Mouse (Mus musculus) lung, adult 2 months (tissue): ENCODE measurements around the gene Pik3r2. TPM values are rescaled to one million over a fixed set of nuclear protein-coding genes. Genes with fewer than 3 reads are reported as not detected.

Source experiments
- DNase-seq: peaks from one replicate; pipeline ENCODE4 v3.0.0; 2022
- H3K4me1 ChIP-seq: fragments of 200-500 bp; 2 replicates; pipeline ENCODE4 v1.6.1; 2011; ENCODE audit warnings: low read length; ENCODE audit not compliant: control insufficient read depth, insufficient read depth
- H3K4me3 ChIP-seq: fragments of 200-500 bp; replicated peaks from 2 replicates; pipeline ENCODE3; 2011; ENCODE audit warnings: low read depth, mild to moderate bottlenecking, control low read depth, low read length; ENCODE audit errors: extremely low read depth
- CTCF ChIP-seq: fragments of 200-500 bp; IDR thresholded peaks from 2 replicates; pipeline ENCODE4 v1.5.1; 2011; ENCODE audit warnings: mild to moderate bottlenecking, low read length, control low read depth; ENCODE audit not compliant: insufficient read depth
- POLR2A ChIP-seq: fragments of 200-500 bp; IDR thresholded peaks from 2 replicates; pipeline ENCODE4 v1.6.1; 2011; ENCODE audit warnings: low read depth, mild to moderate bottlenecking, control low read depth, low read length, borderline replicate concordance; ENCODE audit errors: extremely low read depth
- WGBS: fragments of 180-500 bp; shearing (Covaris S2); methylation state at CpG from one replicate; pipeline ENCODE4 v1.1.7; 2018; 5-methylcytosine and 5-hydroxymethylcytosine counted together
- polyA plus RNA-seq: library from polyadenylated mRNA; depleted of rRNA; stranded (reverse); fragments of >200 nt; gene quantifications from 2 replicates; pipeline ENCODE4 v1.2.3, GENCODE M21; 2012

Gene Pik3r2
- polyA plus RNA-seq, 1 experiment = 112 TPM

- TF ChIP-seq CTCF = no peak
- no peak for TF ChIP-seq POLR2A
- no peaks in the 10 kb centered on the region for H3K4me1 ChIP-seq
- 62% methylated on average over 4 of the region's 4 CpGs for WGBS
- no peak for DNase-seq
- no peak overlapping the region for H3K4me3 ChIP-seq
Measured at GRCm38 (mm10) chr8:70812055-70812454, 35.5 kb upstream of the Pik3r2 start.

- 67% methylated on average over 20 of the region's 20 CpGs for WGBS
- no peak overlapping the region for H3K4me3 ChIP-seq
- DNase-seq = no peak
- no peak for TF ChIP-seq POLR2A
- no peak for TF ChIP-seq CTCF
- no peaks in the 10 kb centered on the region for H3K4me1 ChIP-seq
Measured at GRCm38 (mm10) chr8:70810962-70811680, 34.6 kb upstream of the Pik3r2 start.

DNA sequence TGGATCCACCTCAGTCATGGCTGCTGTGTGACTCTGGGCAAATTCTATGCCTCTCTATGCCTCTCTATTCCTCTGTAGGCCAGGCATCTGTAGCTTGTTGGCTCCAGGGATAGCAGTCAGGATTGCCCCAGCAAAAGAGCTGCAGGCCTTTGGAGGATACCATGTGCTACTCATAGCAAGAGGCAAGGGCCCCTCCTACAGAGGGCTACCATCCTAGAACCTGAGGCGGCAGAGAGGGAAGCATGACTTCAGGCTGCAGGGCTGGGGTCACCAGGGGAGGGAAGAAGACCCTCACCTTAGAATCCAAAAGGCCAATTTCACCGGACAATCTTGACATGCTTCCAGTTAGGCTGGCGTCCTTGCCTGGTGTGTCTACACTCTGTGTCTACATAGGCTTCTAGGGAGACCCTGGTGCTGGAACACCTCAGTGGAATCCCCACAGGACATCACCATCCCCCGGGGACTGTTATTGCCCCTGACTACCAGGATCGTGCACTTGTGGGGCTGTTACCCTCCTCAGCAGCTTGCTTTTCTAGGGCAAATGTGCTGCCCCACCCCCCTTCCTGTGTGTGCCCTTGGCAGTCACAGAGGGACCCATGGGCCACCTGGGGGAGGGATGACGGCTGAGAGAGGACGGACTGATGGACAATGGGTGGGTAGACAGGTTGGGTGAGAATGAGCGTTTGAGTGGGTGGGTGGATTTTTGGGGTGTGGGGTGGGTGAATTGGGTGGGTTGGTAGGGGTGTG, 32.6 kb upstream of the Pik3r2 start:
- no peak overlapping the region for H3K4me3 ChIP-seq
- no peak for DNase-seq
- peaks cover 5% of the 10 kb centered on the region for H3K4me1 ChIP-seq
- WGBS = 78% methylated on average over 8 of the region's 8 CpGs
- no peak for TF ChIP-seq POLR2A
- no peak for TF ChIP-seq CTCF

GRCm38 (mm10) chr8:70808239-70808638, 31.7 kb upstream of the Pik3r2 start, which contains the start of gene Il12rb1:
Gene Il12rb1, plus strand, starts transcription at chr8:70808449.
- WGBS = 55% methylated on average over 5 of the region's 5 CpGs
- no peak within 1 kb of the TSS for H3K4me3 ChIP-seq
- DNase-seq = no peak
- TF ChIP-seq CTCF (no peak), POLR2A (no peak)
- H3K4me1 ChIP-seq = peaks cover 7% of the 10 kb centered on the region

DNA sequence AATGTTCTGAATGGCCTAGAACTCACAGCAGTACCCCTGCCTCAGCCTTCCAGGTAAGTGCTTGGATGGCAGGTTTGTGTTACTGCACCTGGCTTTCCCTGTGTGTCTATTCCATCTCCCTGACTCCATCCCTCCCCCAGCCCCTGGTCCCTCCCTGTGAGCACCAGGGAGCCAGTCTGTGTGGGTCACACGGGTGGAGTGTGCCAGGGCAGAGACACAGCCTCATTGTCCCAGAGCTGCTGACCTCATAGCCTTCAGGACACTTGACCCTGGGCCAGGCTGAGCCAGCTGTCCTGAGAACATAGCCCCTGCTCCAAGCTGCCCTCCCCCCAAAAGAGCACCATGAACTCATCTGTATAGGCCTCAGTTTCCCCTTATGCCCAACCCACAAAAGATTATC, 30.8 kb upstream of the Pik3r2 start:
- peaks cover 7% of the 10 kb centered on the region for H3K4me1 ChIP-seq
- WGBS = 56% methylated on average over 1 of the region's 1 CpGs
- no peak overlapping the region for H3K4me3 ChIP-seq
- TF ChIP-seq POLR2A (no peak), CTCF (no peak)
- DNase-seq = no peak

DNA sequence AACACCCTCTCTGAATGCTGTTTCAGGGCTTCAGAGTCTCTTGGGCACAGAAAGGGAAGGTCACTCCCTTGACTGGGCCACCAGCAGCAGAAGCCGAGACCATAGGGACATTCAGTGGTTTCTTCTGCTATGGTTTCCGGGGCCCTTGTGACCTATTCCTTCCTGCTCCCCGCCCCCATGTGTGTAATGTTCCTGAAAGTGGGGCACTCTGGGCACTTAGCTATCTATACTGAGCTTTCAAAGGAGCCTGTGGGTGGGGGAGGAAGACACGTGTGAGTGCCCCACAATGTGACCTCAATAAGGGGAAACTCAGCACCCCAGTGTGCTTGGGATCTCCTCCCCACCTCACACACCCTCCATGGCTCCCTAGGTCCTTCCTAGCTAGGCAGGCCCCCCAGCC, 30.0 kb upstream of the Pik3r2 start:
- WGBS = 70% methylated on average over 4 of the region's 4 CpGs
- peaks cover 7% of the 10 kb centered on the region for H3K4me1 ChIP-seq
- no peak overlapping the region for H3K4me3 ChIP-seq
- DNase-seq = no peak
- no peak for TF ChIP-seq CTCF
- TF ChIP-seq POLR2A = no peak

DNA sequence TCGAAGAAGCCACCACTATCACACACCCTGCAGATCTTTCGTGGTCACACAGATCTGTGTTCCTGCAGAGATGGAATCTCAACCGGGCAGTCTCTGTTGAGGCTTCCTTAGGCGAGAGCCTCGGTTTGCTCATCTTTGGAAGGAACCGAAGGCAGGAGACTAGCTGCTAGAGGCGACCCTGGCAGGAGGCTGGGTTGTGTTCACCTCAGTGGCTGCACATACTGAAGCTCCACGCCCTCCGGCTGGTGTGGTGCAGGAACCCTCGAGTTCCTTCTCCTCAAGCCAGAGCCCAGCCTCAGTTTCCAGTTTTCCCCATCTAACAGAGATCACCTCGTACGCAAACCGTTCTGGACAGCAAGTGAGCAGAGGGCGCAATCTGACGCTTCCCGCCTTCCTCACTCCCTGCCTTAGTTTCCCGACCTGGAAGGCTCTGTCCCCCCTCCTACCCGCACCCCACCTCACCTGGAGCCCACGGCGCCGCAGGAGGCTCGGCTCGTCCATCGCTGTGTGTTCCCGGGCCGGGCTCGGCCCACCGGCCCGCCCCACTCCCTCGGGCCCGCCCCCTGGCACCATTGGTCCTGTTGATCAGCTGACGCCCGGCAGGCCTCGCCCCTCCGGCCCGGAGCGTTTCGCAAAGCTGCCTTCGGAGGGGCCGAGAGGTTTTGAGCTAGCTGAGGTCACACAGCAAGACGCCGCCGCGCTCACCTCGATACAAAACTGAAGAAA, 28.1 kb upstream of the Pik3r2 start, which contains the start of gene Mast3:
TSS of gene Mast3 (minus strand) at position 574 of the 726 bp plus-strand sequence.
- DNase-seq = peak; percentile 80
- TF ChIP-seq POLR2A = peak; percentile 48; the same call in 1 of the 2 replicates
- no peak for TF ChIP-seq CTCF
- under 1% methylated on average over 45 of the region's 45 CpGs for WGBS
- H3K4me1 ChIP-seq = peaks cover 7% of the 10 kb centered on the region
- H3K4me3 ChIP-seq = peak within 1 kb of the TSS; percentile 68

DNA sequence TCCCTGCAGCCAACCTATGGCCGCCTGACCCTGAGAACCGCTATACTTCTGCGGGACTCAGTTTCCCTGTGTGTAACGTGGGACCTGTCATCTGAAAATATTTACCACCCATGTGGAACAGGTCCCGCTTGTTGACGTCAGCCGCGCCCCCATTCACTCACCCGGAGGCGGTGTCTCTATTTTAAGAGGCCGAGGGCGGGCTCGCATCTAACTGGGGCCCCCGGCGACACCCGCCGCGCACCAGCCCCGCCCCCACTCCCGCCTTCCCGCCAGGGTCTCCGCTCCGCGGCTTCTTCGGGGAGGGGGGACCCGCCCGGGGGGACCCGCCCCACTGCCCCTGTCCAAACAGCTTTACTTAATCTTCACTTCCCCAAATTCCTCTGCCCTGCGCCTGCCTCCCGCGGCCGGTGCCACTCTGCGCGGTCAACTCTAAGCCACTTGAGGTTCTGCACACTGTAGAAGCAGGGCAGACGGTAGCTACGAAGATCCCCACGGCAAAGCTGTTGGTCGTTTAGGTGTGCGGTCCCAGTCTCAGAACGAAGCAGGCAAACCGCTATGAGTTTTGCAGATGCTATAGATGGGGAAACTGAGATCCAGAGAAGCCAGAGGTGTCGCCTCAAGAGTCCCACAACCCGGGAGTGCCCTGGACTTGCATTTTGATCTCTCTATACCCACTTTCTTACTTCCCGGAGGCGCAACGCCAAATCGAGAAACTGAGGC, 27.4 kb upstream of the Pik3r2 start:
- peaks cover 7% of the 10 kb centered on the region for H3K4me1 ChIP-seq
- TF ChIP-seq CTCF (no peak), POLR2A (0 out of 2 replicates have a peak, but pooled peaks have one; percentile 37)
- peak overlapping the region; percentile 68 for H3K4me3 ChIP-seq
- 2% methylated on average over 47 of the region's 47 CpGs for WGBS
- DNase-seq = peak; percentile 42
